Mouse (Mus musculus) CH12F3 (cell line): ENCODE data around the gene Pitpnm2.

Experiments used
- in situ Hi-C: fragments of 300-500 bp; cut with MboI; formaldehyde crosslinking; loops from 2 replicates; pipeline ENCODE4 v1.14.3; 2020; ENCODE audit warnings: low sequenced_read_pairs

Pitpnm2 gene

GRCm38 (mm10) chr5:124100128-124101044 is 149.2 kb downstream of the Pitpnm2 start:
- in situ Hi-C loops, result no loop called here

- in situ Hi-C loops, result loop anchor here (25.0 kb wide), 1 partner anchor 287 kb away; no protein-coding TSS in a partner anchor
Observed at GRCm38 (mm10) chr5:124098923-124099322, 150.6 kb downstream of the Pitpnm2 start.

GRCm38 (mm10) chr5:124095596-124096232 is 153.8 kb downstream of the Pitpnm2 start, which contains the start of gene Abcb9:
Gene Abcb9 (minus strand): TSS chr5:124095798.
- in situ Hi-C loops, result loop anchor here (25.0 kb wide), 1 partner anchor 283 kb away; no protein-coding TSS in a partner anchor

GRCm38 (mm10) chr5:124095077-124095581 is 154.4 kb downstream of the Pitpnm2 start:
- in situ Hi-C loops, result loop anchor here (25.0 kb wide), 1 partner anchor 283 kb away; no protein-coding TSS in a partner anchor

- in situ Hi-C loops, result loop anchor here (25.0 kb wide), 1 partner anchor 282 kb away; no protein-coding TSS in a partner anchor
Observed at GRCm38 (mm10) chr5:124093852-124094604, 155.5 kb downstream of the Pitpnm2 start.

GRCm38 (mm10) chr5:124093120-124093794 is 156.3 kb downstream of the Pitpnm2 start:
- in situ Hi-C loops, result loop anchor here (25.0 kb wide), 1 partner anchor 281 kb away; no protein-coding TSS in a partner anchor

- in situ Hi-C loops, result loop anchor here (25.0 kb wide), 1 partner anchor 280 kb away; no protein-coding TSS in a partner anchor
Observed at GRCm38 (mm10) chr5:124091951-124092406, 157.6 kb downstream of the Pitpnm2 start.

- in situ Hi-C loops, result loop anchor here (25.0 kb wide), 1 partner anchor 278 kb away; no protein-coding TSS in a partner anchor
Observed at GRCm38 (mm10) chr5:124089868-124090267, 159.7 kb downstream of the Pitpnm2 start.

- in situ Hi-C loops, result loop anchor here (25.0 kb wide), 1 partner anchor 275 kb away; no protein-coding TSS in a partner anchor
Observed at GRCm38 (mm10) chr5:124086876-124087275, 162.7 kb downstream of the Pitpnm2 start.

- in situ Hi-C loops, result loop anchor here (25.0 kb wide), 1 partner anchor 273 kb away; no protein-coding TSS in a partner anchor
Observed at GRCm38 (mm10) chr5:124085513-124085912, 164.0 kb downstream of the Pitpnm2 start.

- in situ Hi-C loops, result loop anchor here (5.0 to 25.0 kb wide), 2 partner anchors 82 to 272 kb away; no protein-coding TSS in a partner anchor
Observed at GRCm38 (mm10) chr5:124084588-124085173, 164.9 kb downstream of the Pitpnm2 start.

- in situ Hi-C loops, result loop anchor here (5.0 to 25.0 kb wide), 2 partner anchors 82 to 272 kb away; no protein-coding TSS in a partner anchor
Observed at GRCm38 (mm10) chr5:124083850-124084587, 165.5 kb downstream of the Pitpnm2 start.

- in situ Hi-C loops, result loop anchor here (5.0 to 25.0 kb wide), 2 partner anchors 81 to 271 kb away; no protein-coding TSS in a partner anchor
Observed at GRCm38 (mm10) chr5:124082941-124083688, 166.4 kb downstream of the Pitpnm2 start.

GRCm38 (mm10) chr5:124082447-124082846 is 167.1 kb downstream of the Pitpnm2 start:
- in situ Hi-C loops, result loop anchor here (5.0 to 25.0 kb wide), 2 partner anchors 80 to 270 kb away; no protein-coding TSS in a partner anchor

- in situ Hi-C loops, result loop anchor here (5.0 to 25.0 kb wide), 2 partner anchors 78 to 268 kb away; no protein-coding TSS in a partner anchor
Observed at GRCm38 (mm10) chr5:124079880-124080279, 169.7 kb downstream of the Pitpnm2 start.

GRCm38 (mm10) chr5:124078794-124079416 is 170.7 kb downstream of the Pitpnm2 start:
- in situ Hi-C loops, result loop anchor here (25.0 kb wide), 1 partner anchor 267 kb away; no protein-coding TSS in a partner anchor
